Mouse (Mus musculus): ENCODE results near the gene Tnfrsf1b.

GRCm38 (mm10) chr4:145211076-145211475, 35.6 kb downstream of the Tnfrsf1b start:
- TF ChIP-seq CTCF (IDR thresholded peaks at IDR 0.05; ENCODE audit: control insufficient read depth, insufficient read depth, low read length), result no peak
- TF ChIP-seq POLR2A (IDR thresholded peaks at IDR 0.05; ENCODE audit: borderline replicate concordance, control insufficient read depth, low read depth, low read length), result no peak
